Mouse (Mus musculus): Measurements from ENCODE around the gene Sat2. TPM values are rescaled to one million over a fixed set of nuclear protein-coding genes. Genes with fewer than 3 reads are reported as not detected.

Gene Sat2
- polyA plus RNA-seq, 1 experiment, result 4.3 TPM

DNA sequence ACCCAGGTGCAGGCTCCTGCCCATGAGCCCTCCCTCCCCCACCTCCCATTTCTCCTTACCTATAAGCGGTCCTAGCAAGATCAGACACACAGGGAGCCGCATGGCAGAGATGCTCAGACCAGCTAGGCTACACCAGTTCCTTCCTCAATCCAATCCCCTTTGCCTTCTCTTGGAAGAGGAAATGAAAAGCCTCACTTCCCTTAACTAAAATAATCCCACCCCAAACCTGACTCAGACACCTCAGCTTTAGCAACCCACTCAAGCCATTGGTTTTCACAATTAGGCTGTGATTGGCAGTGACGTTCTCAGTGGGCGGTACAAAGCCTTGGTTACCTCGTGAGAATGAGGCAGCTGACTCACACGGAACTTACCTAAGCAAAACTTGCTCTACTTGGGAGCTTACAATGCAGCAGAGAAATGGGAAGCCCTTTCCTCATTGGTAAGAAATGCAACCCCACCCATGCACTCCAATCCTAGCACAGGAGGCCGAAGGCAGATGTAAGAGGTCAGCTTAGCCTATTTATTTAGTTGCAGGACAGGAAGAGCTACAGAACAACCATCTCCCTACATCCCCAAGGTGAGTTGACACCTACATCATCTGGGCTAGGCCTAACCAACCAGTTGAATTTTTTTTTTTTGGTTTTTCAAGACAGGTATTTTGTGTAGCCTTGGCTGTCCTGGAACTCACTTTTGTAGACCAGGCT lies 44.3 kb downstream of the Sat2 start, which contains the start of gene Cd68:
Gene Cd68 (minus strand): TSS at position 193 of the 704 bp plus-strand sequence.
- peaks cover 20% of the 10 kb centered on the region for H3K4me1 ChIP-seq (ENCODE audit: control insufficient read depth, insufficient read depth, low read length)
- peak within 1 kb of the TSS; percentile 90 for H3K4me3 ChIP-seq (ENCODE audit: insufficient read depth, low read length)
- peak within 1 kb of the TSS; percentile 96 for H3K27ac ChIP-seq (ENCODE audit: insufficient read depth, low read depth, low read length)
- TF ChIP-seq CTCF (IDR thresholded peaks at IDR 0.05; ENCODE audit: low read depth, low read length), result no peak
- no peak for TF ChIP-seq POLR2A (IDR thresholded peaks at IDR 0.05; ENCODE audit: borderline replicate concordance, low read depth, low read length)

DNA sequence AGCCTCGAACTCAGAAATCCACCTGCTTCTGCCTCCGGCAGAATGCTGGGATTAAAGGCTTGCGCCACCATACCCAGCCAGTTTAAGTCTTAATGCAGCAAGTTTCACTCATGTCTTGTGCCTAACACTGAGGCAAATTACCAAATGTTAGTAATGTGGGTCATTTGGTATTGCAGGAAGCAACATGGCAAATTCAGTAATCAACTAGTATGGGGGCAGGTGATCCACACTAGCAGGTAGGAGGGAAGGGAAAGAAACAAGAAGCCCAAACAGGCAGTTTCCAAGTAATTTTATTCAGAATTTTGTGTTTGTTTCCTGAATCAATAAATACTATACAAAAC lies 44.8 kb downstream of the Sat2 start:
- no peak overlapping the region for H3K4me3 ChIP-seq (ENCODE audit: insufficient read depth, low read length)

DNA sequence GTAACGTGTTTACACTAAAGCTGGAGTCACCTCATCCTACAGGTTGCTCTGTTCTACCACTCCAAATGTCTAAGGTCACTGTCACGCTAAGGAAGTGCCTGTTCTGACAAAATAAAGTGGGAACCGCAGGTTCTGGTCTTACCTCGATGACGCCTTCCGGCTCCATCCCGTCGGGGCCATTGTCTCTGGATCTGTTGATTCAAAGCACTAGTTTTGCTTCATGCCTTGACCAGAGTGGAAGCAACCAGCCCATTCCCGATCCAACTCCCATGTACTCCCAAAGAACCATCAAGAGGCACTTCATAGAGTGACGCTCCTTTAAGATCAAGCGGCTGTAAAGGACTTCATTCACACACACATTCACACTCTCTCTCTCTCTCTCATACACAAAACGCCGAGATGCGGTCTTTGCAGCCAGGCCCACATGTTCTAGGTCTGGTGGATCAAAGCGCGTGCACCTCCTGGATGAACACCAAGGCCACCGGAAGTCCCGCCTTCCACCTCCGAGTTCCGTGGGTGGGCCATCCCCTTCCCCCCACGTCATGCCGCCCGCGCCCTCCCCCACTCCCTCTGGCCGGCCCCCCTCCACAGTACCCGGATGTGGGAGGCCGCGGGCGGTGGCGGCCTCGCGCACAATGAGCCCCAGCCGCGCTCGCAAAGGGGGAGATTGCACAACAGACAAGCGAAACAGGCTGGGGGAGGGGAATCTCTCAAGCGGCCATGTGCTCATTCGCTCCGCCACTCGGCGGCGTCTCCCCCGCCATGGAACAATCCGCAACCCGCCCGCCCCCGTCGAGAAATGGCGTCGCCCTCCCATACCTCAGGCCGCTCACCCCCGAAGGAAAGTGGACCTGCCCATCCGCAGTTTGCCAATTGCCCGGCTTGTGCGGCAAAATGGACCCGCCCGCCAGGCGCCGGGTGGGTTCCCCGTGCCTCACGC lies 49.2 kb downstream of the Sat2 start:
- TF ChIP-seq CTCF (IDR thresholded peaks at IDR 0.05; ENCODE audit: low read depth, low read length) (no peak), POLR2A (IDR thresholded peaks at IDR 0.05; ENCODE audit: borderline replicate concordance, low read depth, low read length) (no peak; the same call in 1 of the 2 replicates)
- peak overlapping the region; percentile 94 for H3K27ac ChIP-seq (ENCODE audit: insufficient read depth, low read depth, low read length)
- peaks cover 14% of the 10 kb centered on the region; the same call in 1 of the 2 replicates for H3K4me1 ChIP-seq (ENCODE audit: control insufficient read depth, insufficient read depth, low read length)
- H3K4me3 ChIP-seq (ENCODE audit: insufficient read depth, low read length), result peak overlapping the region; percentile 100

More for the DNA sequence above, 44.8 kb downstream of the Sat2 start:
- peaks cover 20% of the 10 kb centered on the region for H3K4me1 ChIP-seq (ENCODE audit: control insufficient read depth, insufficient read depth, low read length)
- peak overlapping the region; percentile 83 for H3K27ac ChIP-seq (ENCODE audit: insufficient read depth, low read depth, low read length)
- TF ChIP-seq POLR2A (IDR thresholded peaks at IDR 0.05; ENCODE audit: borderline replicate concordance, low read depth, low read length), result no peak
- no peak for TF ChIP-seq CTCF (IDR thresholded peaks at IDR 0.05; ENCODE audit: low read depth, low read length)

- Histone ChIP-seq H3K27ac (ENCODE audit: insufficient read depth, low read depth, low read length) (peak overlapping the region; percentile 94), H3K4me1 (ENCODE audit: control insufficient read depth, insufficient read depth, low read length) (peaks cover 11% of the 10 kb centered on the region; the same call in 1 of the 2 replicates), H3K4me3 (ENCODE audit: insufficient read depth, low read length) (peak overlapping the region; percentile 100)
- TF ChIP-seq POLR2A (IDR thresholded peaks at IDR 0.05; ENCODE audit: borderline replicate concordance, low read depth, low read length), result no peak
These were observed 49.9 kb downstream of the Sat2 start for GRCm38 (mm10) chr11:69671726-69672124.

- TF ChIP-seq CTCF (IDR thresholded peaks at IDR 0.05; ENCODE audit: low read depth, low read length) (no peak), POLR2A (IDR thresholded peaks at IDR 0.05; ENCODE audit: borderline replicate concordance, low read depth, low read length) (peak; percentile 95)
- Histone ChIP-seq H3K4me1 (ENCODE audit: control insufficient read depth, insufficient read depth, low read length) (peaks cover 11% of the 10 kb centered on the region; the same call in 1 of the 2 replicates), H3K4me3 (ENCODE audit: insufficient read depth, low read length) (peak within 1 kb of the TSS; percentile 100), H3K27ac (ENCODE audit: insufficient read depth, low read depth, low read length) (peak within 1 kb of the TSS; percentile 94)
These were observed 50.4 kb downstream of the Sat2 start, which contains the start of gene Eif4a1 for GRCm38 (mm10) chr11:69672211-69672706. Eif4a1 (minus strand) TSS chr11:69672423.

Other genes starting within 250 kb of the Sat2 start
- 69.8 and 73.7 TPM in 2 replicates for gene Naa38, start 226.5 kb upstream of the Sat2 start, polyA plus RNA-seq (2012; ENCODE audit: insufficient read depth, insufficient read length, missing spikeins)
- 22.5 and 23.2 TPM in 2 replicates for gene Cyb5d1, start 226.4 kb upstream of the Sat2 start, polyA plus RNA-seq (2012; ENCODE audit: insufficient read depth, insufficient read length, missing spikeins)
- not detected in 2 replicates for gene Tmem88, start 223.8 kb upstream of the Sat2 start, polyA plus RNA-seq (2012; ENCODE audit: insufficient read depth, insufficient read length, missing spikeins)
- gene Kdm6b, start 208.3 kb upstream of the Sat2 start, polyA plus RNA-seq (2012; ENCODE audit: insufficient read depth, insufficient read length, missing spikeins), result 8.1 and 9.3 TPM in 2 replicates
- 0.72 and 0.76 TPM in 2 replicates for gene Dnah2, start 72.9 kb upstream of the Sat2 start, polyA plus RNA-seq (2012; ENCODE audit: insufficient read depth, insufficient read length, missing spikeins)
- 0.33 TPM in 1 of 2 replicates, not detected in the other for gene Efnb3, start 61.8 kb upstream of the Sat2 start, polyA plus RNA-seq (2012; ENCODE audit: insufficient read depth, insufficient read length, missing spikeins)
- gene Wrap53, start 41.8 kb upstream of the Sat2 start, polyA plus RNA-seq (2012; ENCODE audit: insufficient read depth, insufficient read length, missing spikeins), result 8.2 and 8.8 TPM in 2 replicates
- 76.1 and 79.7 TPM in 2 replicates for gene Trp53, start 41.7 kb upstream of the Sat2 start, polyA plus RNA-seq (2012; ENCODE audit: insufficient read depth, insufficient read length, missing spikeins)
- gene Atp1b2, start 16.1 kb upstream of the Sat2 start, polyA plus RNA-seq (2012; ENCODE audit: insufficient read depth, insufficient read length, missing spikeins), result not detected in 2 replicates
- gene Shbg, start 4.1 kb upstream of the Sat2 start, polyA plus RNA-seq (2012; ENCODE audit: insufficient read depth, insufficient read length, missing spikeins), result not detected in 2 replicates
- gene Fxr2, start 11.0 kb downstream of the Sat2 start, polyA plus RNA-seq (2012; ENCODE audit: insufficient read depth, insufficient read length, missing spikeins), result 54.1 and 64.6 TPM in 2 replicates
- gene Sox15, start 33.3 kb downstream of the Sat2 start, polyA plus RNA-seq (2012; ENCODE audit: insufficient read depth, insufficient read length, missing spikeins), result not detected in 2 replicates
- gene Mpdu1, start 40.6 kb downstream of the Sat2 start, polyA plus RNA-seq (2012; ENCODE audit: insufficient read depth, insufficient read length, missing spikeins), result 64.2 and 68.9 TPM in 2 replicates
- gene Cd68, start 44.1 kb downstream of the Sat2 start, polyA plus RNA-seq (2012; ENCODE audit: insufficient read depth, insufficient read length, missing spikeins), result 1,401 and 1,598 TPM in 2 replicates
- gene Eif4a1, start 50.4 kb downstream of the Sat2 start, polyA plus RNA-seq (2012; ENCODE audit: insufficient read depth, insufficient read length, missing spikeins), result 303 and 319 TPM in 2 replicates
- 120 and 131 TPM in 2 replicates for gene Senp3, start 60.1 kb downstream of the Sat2 start, polyA plus RNA-seq (2012; ENCODE audit: insufficient read depth, insufficient read length, missing spikeins)
- gene Tnfsf13, start 63.8 kb downstream of the Sat2 start, polyA plus RNA-seq (2012; ENCODE audit: insufficient read depth, insufficient read length, missing spikeins), result 20.8 and 23.9 TPM in 2 replicates
- gene Tnfsf12, start 73.8 kb downstream of the Sat2 start, polyA plus RNA-seq (2012; ENCODE audit: insufficient read depth, insufficient read length, missing spikeins), result 97.6 and 101 TPM in 2 replicates
- 43.9 and 59.4 TPM in 2 replicates for gene Tnfsfm13, start 74.1 kb downstream of the Sat2 start, polyA plus RNA-seq (2012; ENCODE audit: insufficient read depth, insufficient read length, missing spikeins)
- 46.5 and 69.7 TPM in 2 replicates for gene Polr2a, start 136.6 kb downstream of the Sat2 start, polyA plus RNA-seq (2012; ENCODE audit: insufficient read depth, insufficient read length, missing spikeins)
- gene Slc35g3, start 139.9 kb downstream of the Sat2 start, polyA plus RNA-seq (2012; ENCODE audit: insufficient read depth, insufficient read length, missing spikeins), result not detected in 2 replicates
- 28.8 and 38.2 TPM in 2 replicates for gene Zbtb4, start 143.9 kb downstream of the Sat2 start, polyA plus RNA-seq (2012; ENCODE audit: insufficient read depth, insufficient read length, missing spikeins)
- 1.0 and 1.8 TPM in 2 replicates for gene Chrnb1, start 173.9 kb downstream of the Sat2 start, polyA plus RNA-seq (2012; ENCODE audit: insufficient read depth, insufficient read length, missing spikeins)
- 27.9 and 29.7 TPM in 2 replicates for gene Fgf11, start 179.8 kb downstream of the Sat2 start, polyA plus RNA-seq (2012; ENCODE audit: insufficient read depth, insufficient read length, missing spikeins)
- not detected in 2 replicates for gene Tmem102, start 183.6 kb downstream of the Sat2 start, polyA plus RNA-seq (2012; ENCODE audit: insufficient read depth, insufficient read length, missing spikeins)
- gene Gm39566, start 193.3 kb downstream of the Sat2 start, polyA plus RNA-seq (2012; ENCODE audit: insufficient read depth, insufficient read length, missing spikeins), result not detected in 2 replicates
- not detected in 2 replicates for gene Spem2, start 196.4 kb downstream of the Sat2 start, polyA plus RNA-seq (2012; ENCODE audit: insufficient read depth, insufficient read length, missing spikeins)
- not detected in 2 replicates for gene Spem1, start 200.2 kb downstream of the Sat2 start, polyA plus RNA-seq (2012; ENCODE audit: insufficient read depth, insufficient read length, missing spikeins)
- gene Nlgn2, start 215.8 kb downstream of the Sat2 start, polyA plus RNA-seq (2012; ENCODE audit: insufficient read depth, insufficient read length, missing spikeins), result 9.9 and 10.9 TPM in 2 replicates
- gene Tmem256, start 216.5 kb downstream of the Sat2 start, polyA plus RNA-seq (2012; ENCODE audit: insufficient read depth, insufficient read length, missing spikeins), result 253 and 279 TPM in 2 replicates
- gene Plscr3, start 224.4 kb downstream of the Sat2 start, polyA plus RNA-seq (2012; ENCODE audit: insufficient read depth, insufficient read length, missing spikeins), result 58.6 and 68.1 TPM in 2 replicates
- gene Tnk1, start 236.7 kb downstream of the Sat2 start, polyA plus RNA-seq (2012; ENCODE audit: insufficient read depth, insufficient read length, missing spikeins), result not detected in 2 replicates